Mouse (Mus musculus): ENCODE data around the gene Ppp4r3b.

The Ppp4r3b gene

DNA sequence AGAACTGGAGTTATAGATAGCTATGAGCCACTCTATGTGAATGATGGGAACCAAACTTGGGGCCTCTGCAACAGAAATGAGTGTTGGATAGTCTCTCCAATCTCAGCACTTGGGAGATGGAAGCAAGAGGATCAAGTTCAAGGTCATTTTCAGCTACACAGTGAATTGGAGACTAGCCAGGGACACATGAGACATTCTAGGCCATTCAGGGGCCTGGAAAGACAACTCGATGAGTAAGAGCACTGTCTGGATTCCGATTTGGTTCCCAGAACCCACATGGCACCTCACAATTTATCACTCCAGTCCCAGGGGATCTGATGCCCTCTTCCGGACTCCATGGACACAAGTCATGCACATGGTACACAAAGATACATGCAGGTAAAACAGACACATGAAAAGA is 65.9 kb downstream of the Ppp4r3b start:
- no peak for DNase-seq

DNA sequence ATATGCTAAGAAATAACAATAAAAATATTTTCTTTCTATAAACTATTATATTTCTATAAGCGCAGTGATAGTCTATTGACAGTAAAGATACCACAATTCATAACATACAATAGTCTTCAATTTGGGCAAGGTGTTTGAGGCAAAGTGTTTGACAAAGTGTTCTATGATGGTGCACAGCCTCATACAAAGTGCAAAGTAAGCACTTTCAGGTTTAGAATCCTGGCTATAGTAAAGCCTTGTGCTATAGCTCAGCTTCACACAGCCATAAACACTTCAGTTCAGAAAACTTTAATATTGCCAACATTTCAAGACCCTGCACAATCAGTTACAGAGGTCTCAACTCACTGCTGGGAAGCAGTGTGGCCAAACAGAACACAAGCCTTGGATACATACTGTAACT is 66.7 kb downstream of the Ppp4r3b start:
- DNase-seq: no peak

DNA sequence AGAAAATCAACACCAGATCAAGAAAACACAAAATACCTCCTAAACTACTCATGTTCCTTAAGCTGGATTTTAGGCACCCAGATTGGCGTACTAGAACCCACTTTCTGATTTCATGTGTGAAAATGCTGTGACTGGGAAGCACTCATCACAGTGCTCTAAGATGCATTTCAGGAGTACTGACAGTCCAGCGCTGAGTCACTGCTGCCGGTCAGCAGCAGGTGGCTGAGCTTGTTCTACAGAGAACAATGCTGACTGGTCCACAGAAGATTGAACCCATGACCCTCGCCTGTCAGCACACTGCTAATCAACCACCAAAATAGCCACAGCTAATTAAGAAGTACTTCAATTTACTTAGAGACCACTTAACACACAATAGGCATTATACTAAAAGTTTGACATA is 69.3 kb downstream of the Ppp4r3b start:
- no peak for DNase-seq

DNA sequence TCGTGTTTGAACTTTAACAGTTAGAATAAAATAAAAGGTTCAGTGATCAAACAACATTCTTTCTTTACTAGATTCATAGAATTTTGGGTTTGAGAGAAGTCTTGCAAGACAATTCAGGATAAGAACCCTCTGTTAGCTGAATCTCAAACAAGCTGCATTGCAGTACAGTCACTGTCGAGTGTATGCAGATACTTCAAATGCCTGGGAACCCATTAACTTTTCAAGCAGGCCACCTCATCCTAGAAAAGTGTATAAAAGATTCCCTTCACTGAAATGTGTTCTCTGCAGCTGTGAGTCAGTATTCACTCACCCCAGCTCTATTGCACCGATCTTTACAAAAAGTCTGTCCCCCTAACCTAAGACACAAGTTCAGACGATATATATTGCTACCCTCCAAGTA is 73.3 kb downstream of the Ppp4r3b start:
- no peak for DNase-seq

DNA sequence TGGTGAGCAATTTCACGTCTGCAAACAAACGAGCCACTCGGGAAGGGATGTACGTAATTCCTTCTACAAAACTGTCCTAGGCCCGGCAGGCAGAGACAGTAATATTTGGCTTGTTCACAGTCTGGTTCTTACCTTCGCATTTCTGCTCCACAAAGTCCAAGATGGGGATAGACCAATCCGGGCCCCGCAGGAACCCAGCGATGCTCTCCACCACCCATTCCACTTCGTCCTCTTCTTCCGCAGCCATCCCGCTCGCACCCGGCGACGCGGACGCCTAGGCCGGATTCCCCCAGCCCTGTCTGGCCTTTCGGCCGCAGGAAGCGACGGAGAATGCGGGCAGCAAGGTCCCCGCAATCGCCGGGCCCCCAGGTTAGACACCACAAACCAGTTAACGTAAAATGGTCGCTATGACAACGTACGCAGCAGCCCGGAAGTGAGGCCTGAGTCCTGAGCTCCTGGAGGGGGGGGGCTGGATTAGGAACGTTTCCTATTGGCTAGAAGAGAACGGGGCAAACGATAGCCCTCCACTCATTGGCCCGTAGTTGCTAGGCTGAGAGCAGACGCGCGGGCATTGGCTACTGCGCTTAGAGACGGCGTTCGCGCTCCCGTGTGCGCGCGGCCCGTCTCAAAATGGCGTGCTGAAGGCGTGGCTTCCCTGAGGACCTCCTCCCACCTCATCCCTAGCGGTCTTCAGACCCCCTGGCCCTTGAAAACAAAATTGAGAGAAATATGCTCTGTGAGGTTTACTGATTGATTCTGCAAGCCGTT is 74.4 kb downstream of the Ppp4r3b start, which contains the start of gene Cfap36:
Cfap36 (minus strand) TSS at position 527 of the 768 bp plus-strand sequence.
- DNase-seq: peak; percentile 98

DNA sequence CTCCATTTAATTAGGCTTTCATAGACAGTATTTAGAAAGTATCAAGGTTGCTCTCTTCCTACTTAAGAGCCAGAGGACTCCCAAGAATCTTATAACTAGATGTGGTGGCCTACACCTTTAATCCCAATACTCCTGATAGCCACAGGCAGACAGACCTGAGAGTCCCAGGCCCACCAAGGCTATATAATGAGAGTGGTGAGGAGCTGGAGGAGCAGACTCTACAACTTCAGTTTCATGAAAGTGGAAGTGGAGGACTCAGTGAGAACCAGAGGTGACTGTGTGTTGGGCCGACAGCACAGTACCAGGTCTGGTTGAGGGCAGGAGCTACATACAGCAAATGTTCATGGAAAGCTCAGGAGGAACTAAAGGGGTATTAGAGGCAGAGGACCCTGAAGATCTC is 75.0 kb downstream of the Ppp4r3b start:
- DNase-seq: peak; percentile 11

DNA sequence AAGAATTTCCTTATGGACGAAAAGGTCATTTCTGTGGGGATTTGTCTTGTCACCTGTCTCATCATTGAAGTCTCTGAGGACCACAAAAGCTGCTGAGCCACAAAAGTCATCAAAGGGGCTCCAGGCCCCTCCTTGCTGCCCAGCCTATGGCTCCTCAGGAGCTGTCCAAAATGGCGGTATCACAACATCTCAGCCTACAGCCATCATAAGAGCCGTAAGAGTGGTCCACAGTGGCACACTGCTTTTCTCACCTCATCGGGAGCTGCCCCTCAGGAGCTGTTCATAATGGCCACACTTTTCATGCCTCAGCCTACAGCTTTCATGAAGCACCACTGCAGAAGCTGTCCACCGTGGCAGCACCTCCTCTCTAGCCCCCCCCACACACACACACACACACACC is 75.7 kb downstream of the Ppp4r3b start:
- no peak for DNase-seq

DNA sequence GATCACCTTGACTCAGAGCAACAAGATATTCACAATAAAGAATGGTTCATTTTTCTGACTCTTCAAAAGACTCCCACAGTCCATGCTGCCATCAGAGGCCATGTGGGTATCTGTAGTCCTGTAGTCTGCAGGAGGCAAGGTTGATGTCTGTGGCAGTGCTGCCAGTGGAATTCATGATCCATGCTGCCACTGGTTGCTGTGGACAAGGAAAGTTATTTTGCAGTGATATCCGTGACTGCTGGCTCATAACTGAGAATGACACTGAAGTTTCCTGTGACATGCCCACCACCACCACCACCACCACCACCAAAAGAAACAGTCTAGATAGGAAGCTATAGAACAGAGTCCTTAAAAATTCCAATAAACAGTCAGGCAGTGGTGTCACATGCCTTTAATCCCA is 82.0 kb downstream of the Ppp4r3b start:
- DNase-seq: no peak

DNA sequence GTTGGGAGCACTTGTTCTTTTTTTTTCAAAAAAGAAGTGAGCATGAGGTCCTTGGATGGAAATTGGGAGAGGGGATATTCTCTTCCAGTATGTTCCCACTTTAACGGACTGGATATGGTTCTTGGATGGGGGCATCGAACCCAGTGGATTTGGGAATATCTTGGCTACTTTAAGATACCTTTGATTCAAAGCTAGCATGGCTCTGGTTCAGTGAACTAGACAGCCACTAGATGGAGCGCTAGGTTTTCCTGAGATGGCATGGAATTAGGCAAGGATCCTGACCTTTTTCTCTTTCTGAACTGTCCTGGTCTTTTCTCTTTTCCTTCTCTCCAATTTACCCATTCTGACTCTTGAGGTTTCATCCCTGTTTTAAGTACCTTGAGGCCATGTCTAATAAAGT is 95.1 kb downstream of the Ppp4r3b start:
- peak; percentile 76 for DNase-seq

Measured in embryo, embryonic 11 days (tissue).